Mouse (Mus musculus): ENCODE data around the gene Top3a.

Top3a gene

DNA sequence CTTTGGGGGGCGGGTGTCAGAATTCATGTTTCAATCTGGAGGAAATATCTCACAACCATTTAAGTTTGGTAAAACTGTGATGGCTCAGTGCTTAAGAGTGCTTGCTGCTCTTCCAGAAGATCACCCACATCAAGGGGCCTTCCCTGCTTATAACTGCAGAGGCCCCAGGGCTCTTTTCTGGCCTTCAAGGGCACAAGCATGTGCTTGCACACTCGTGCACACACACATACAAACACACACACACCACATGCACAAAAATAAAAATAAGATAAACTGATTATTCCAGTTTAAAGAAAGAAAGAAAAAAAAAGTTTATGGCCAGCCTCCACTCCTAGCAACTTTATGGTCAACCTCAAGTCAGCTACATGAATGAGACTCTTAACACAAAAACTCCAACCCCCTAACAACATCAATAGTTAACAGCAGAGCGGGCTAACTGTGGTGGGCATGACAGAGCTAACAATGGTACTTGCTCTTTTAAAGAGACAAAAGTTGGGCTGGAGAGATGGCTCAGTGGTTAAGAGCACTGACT, 2.9 kb downstream of the Top3a start:
- DNase-seq = no peak

DNA sequence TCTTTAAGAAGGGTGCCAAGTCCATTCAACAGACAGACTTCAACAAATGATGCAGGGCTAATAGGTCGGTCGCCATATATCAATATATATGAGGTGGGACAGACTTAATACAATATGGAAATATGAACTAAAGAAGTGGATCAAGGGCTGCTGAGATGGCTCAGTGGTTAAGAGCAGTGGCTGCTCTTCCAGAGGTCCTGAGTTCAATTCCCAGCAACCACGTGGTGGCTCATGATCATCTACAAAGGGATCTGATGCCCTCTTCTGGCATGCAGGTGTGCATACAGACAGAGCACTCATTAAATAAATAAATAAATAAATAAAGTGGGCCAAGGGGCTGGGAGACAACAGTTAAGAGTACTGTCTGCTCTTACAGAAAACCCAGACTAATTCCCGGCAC, 5.0 kb downstream of the Top3a start:
- DNase-seq = no peak

DNA sequence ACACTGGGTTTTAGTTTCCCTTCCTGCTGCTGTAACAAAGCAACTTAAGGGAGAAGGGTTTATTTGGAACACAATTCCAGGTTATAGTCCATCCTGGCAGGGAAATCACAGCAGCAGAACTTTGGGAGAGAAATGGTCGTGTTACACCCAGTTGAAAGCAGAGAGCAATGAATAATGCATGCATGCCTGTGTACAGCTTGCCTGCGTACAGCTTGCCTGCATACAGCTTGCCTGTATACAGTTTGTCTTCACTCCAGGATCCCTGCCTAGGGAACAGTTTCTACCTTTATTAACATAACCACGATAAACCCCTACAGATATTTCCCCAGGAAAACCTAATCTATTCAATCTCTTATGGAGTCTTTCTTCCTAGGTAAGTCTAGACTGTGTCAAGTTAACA, 6.4 kb downstream of the Top3a start:
- no peak for DNase-seq

DNA sequence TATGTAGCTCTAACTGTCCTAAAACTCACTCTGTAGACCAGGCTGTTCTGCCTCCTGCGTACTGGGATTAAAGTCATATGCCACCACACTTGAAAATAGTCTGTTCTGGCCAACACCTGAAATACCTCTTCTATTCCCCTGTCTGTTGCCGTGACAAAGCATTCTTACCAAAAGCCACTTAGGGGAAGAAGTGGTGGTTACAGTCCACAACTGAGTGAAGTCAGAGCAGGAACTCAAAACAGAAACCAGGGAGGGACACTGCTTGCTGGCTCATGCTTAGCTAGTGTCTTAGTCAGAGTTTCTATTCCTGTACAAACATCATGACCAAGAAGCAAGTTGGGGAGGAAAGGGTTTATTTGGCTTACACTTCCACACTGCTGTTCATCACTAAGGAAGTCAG, 7.8 kb downstream of the Top3a start:
- DNase-seq = no peak

DNA sequence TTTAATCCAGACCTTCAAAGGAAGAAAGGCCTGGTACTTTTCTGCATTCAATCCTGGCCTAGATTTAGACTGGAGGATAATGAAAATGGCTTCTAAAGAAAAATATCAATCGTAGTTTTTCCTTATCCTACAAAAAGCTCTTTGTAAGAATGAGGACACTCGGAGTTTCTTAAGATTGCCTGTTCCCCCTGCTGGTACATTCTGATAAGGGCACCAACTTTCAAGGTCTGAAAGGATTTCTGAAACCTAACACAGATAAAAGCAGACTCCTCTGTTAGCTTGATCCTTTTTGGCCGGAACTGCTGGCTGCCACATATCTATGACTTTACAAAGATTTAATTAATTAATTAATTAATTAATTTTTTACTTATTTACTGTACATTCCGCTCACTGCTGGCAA, 10.2 kb downstream of the Top3a start:
- no peak for DNase-seq

DNA sequence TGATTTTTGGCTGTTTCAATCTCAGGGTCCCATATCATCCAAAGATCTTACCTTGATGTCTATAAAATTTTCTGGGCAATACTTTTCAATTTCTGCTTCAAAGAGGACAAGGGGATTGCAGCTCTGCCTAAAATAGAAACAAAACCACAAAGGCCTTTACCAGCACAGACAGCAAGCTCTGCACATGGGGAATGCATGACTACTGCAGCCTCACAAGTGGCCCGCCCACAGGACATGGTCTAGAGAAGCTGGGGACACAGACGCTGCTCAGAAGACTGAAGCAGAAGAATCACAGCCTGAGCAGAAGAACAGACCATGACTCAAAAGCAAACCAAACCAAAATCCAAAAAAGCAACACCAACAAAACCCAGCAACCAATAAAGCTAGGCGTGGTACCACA, 15.5 kb downstream of the Top3a start:
- DNase-seq = no peak

DNA sequence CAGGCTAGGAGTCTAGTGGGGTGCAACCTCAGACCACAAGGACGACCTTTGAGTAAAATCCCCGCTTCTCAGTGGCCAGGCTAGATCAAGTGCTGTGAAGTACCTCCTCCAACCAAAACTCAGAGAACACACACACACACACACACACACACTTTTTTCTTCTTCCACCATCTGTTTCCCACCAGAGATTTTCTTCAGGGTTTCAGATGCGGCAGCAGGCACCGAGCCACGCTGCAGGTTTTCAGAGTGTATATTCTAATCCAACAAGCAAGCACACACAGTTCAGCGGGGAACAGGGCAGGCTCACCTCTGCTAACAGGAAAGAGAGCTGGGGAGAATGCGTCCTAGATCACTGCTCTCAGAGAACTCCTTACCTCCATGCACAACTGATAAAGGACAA, 21.6 kb downstream of the Top3a start:
- DNase-seq = no peak

DNA sequence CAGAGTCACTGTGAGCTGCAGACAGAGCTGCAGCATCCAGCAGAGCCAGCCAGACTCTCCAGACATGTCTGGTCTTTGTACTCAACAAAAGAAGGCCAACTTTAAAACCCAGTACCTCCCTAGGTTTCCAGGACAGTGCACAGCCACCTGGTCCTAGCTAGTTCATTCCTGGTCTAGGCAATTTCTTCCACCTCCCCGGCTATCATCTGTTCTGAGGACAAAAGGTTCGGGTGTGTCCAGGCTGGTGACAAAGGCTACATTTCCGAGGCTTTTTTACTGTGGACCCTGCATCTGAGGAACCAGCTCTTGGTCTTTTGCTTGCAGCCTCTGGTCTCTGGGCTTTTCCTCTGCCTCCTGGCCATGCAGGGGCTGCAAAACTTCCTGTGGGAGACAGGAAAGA, 36.8 kb downstream of the Top3a start:
- DNase-seq = no peak

DNA sequence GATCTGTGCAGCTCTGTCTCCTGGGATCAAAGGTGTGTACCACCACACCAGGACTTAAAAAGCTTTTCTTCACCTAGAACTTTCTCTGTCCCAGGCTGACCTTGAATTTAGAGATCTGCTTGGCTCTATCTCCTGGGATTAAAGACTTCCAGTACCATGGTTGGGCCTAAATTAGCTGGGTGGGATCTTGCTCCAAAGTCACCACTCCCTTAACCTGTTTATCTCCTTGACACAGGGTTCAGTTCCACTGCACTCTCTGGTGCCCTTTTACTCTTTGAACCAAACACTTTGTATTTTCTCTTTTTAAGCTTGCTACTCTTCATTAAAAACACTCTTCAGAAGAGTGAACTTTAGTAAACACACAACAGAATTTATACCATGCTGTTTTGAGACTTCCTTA, 39.7 kb downstream of the Top3a start:
- no peak for DNase-seq

DNA sequence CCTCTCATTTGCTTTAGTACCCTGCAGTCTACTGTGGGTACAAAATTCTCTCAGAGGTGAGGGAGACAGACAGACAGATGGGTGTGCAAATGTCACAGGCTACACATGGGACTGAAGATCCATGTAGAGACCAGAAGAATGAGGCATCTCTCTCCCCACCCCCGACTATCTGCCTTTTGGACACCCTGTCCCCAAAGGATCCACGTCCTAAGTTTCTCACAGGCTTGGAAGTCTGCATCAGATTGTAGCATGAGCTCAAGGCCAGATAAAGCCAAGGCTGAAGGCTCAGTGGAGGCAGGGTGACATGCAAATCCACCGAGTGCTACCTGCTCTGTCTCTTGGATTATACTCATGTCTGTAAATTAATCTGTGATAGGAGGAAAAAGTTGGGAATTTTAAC, 40.7 kb downstream of the Top3a start:
- DNase-seq = no peak

DNA sequence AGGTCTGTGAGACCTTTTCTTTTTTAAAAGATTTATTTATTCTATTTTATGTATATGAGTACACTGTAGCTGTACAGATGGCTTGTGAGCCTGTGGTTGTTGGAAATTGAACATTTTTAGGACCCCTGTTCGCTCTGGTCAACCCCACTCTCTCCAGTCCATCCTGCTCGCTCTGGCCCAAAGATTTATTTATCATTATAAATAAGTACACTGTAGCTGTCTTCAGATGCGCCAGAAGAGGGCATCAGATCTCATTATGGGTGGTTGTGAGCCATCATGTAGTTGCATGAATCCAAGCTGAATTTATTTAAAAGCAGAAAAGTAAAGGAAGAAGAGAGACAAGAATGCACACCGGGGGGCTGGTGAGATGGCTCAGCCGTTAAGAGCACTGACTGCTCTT, 42.0 kb downstream of the Top3a start:
- no peak for DNase-seq

DNA sequence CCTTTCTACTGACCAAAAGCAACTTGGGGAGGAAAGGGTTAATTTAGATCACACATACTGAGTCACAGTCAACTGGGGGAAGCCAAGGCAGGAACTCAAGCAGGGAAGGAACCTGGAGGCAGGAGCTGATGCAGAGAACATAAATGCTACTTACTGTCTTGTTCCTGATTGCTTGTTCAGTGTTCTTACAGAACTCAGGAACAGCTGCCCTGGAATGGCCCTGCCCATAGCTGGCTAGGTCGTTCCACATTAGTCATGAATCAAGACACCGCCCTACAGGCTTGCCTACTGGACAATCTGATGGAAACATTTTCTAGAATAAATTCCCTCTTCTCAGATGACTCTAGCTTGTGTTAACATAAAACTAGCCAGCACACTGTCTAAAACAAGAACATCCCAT, 43.0 kb downstream of the Top3a start:
- no peak for DNase-seq

DNA sequence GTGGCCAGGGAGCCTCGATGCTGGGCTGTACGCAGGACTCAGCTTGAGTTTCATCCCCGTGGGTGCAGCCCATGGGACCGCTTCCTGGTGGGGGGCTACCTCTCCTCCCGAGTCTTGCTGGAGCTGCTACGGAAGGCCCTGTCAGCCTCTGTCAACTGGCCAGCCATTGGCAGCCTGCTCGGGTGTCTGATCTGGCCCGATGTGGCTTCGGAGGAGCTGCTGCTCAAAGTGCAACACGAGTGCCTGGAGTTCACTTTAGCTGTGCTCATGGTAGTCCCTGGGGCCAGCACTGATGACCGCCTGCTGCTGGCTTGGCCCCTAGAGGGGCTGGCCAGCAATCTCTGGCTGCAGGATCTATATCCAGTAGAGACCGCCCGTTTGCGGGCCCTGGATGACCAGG, 45.9 kb downstream of the Top3a start:
- no peak for DNase-seq

DNA sequence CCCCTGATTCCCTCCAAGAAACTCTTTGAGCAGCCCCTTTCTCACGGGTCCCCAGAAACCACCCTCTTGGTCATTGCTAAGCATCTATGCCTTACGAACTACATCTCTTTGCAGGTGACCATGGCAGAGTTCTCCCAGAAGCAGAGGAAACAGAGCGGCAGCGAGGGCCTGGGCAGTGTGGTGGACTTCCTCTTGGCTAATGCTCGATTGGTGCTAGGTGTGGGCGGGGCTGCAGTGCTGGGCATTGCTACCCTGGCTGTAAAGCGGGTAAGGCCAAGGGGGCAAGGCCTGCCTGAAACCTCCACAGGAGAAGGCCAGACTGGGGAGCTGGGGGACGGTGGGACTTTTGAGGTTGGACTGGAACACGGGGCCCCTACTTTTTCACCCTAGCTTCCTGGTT, 47.0 kb downstream of the Top3a start:
- DNase-seq = no peak

DNA sequence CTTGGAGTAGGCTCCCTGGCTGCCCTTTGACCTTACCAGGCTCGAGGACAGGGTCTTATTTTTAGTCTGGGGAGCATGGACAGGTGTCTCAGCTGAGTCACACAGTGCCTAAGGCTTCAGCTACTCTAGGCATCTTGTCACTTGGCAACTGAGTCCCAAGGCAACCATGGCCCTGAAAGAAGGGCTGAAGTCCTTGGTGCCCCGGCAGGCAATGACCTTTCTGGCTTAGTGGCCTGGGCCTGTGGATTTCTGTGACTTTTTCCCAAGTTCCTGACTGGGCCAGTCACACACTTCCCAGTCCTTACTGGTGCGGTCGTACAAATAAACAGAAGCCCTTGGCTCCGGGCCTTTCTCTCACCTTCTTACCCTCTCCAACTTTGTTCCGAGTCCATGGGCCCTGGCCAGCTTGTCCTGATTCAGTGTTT, 47.9 kb downstream of the Top3a start:
- peak; percentile 53 for DNase-seq

DNA sequence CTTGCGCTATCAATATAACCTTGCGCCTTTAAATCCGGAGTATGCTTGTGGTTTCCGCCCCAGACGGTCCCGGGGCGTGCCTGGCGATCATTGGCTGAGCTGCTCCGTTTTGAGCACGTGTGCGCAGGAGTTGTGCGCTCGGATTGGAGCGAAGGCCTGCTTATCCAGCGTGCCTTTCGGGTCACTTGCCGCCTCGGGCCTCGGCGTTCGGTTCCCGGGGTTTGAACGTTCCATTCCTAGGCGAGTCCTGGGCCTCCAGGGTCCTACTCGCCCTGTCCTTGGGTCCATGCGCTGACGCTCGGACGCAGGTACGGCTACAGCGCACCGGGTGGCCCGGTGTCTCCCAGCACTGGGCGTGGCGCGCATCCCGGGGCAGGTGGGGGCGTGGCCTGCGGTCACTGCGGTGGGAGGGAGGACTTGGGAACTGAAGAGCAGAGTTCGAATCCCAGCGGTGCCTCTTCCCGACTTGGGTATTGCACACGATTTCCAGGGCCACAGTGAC, 48.9 kb downstream of the Top3a start, which contains the start of gene Mief2:
Gene Mief2 (plus strand): TSS at position 139 of the 502 bp plus-strand sequence.
- DNase-seq = peak; percentile 95

DNA sequence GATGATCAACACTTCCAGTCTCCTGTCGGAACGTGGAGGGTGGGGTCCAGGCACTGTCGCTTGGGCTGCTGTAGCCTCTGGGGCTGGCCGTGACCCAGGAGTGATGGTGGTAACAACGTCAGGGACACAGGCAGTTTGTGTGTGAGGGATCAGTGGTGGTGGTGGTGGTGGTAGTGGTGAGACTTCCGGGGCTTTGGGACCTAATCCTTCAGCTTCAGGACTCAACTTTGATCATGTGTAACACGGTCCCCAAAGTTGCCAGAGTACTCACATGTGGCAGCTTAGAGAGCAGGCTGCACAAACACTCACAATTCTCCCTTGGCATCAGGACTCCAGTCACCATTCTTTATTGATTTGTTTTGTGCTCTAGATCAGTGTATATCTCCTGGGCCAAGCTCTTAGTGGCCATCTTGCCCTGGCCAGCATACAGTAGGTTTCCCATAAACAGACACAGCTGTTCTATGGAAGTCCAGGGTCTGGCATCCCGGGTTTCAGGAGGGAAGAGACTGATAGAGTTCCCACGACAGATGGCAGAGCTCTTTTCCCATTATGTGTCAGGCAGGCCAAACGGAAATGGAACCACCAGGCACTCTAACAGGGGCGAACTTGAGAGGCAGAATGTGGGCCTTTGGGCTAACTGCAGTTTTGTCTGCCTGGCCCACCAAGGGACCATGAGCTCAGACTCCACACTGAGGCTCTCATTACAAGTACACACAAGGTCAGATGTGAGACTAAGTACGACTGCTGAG, 49.6 kb downstream of the Top3a start:
- DNase-seq = no peak

DNA sequence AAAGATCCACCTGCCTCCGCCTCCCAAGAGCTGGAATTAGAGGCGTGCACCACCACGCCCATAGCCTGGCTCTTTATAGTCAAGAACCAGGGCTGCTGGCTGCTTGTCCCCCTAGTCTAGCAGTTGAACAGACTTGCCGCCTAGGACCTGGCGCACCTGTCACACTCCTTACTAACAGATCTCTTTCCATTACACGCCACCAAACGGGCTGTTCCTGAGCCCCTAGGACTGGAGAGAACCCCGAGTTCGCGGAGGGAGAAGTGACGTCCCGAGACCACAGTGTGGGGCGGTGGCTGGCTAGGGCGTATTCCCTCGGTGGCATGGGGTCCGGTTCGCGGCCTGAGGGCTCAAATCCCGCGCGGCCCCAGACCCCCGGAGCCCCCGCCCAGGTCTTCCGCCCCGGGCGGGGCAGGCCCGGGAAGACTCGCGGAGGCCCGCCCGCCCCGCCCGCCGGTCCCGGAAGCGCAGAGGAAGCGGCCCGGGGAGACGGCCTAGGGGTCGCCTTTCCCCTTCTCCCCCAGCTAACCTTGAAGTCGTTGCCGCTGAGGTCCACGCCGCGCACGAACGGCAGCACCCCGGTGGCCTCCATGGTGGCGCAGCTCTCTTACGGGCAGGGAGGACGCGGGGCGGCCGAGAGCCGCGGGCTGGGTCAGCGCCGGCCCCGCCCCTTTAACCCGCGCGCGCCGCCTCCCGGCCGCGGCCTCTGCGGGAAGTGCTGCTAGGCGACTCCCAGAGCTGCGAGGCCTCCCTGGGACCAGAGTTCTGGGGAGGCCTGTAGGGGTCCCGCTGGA, 50.4 kb downstream of the Top3a start, which contains the start of gene Flii:
Gene Flii (minus strand): TSS at position 663 of the 791 bp plus-strand sequence.
- peak; percentile 81 for DNase-seq

DNA sequence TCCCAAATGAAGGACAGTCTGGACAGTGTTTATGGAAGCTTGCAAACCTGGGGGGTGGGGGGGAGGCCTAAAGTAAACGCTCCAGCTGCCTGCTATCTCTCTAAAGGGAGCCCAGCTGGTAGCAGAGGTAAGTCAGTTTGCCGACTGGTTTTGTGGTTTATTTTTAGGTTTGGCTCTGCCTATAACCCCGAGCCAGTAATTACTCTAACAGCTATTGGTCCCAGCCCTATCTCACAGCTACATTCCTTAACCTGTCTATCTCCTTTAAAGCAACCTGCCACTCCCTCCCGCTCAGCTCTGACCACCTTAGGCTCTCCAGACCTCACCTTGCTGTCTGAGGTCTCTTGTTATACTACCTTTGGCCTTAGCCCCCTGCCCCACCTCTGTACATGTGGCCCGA, 57.9 kb downstream of the Top3a start:
- DNase-seq = no peak

DNA sequence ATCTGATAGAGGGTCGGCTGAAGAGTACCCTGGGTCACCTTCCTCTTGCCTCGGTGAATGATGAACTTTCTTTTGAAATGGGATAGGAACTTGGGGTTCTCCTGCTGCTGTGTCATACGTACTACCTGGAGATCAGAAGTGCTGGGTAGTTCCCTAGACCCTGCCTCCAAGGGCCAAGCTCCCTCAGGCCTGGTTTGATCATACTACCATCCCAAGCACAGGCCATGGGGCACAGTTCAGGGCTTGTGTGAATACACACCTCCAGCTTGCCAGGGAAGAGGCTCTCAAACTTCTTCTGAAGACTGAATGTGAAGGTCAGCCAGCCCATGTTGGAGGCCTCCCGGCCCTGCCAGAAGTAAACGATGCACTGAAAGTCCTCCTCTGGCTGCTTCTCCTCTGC, 61.3 kb downstream of the Top3a start:
- DNase-seq = peak; percentile 1

DNA sequence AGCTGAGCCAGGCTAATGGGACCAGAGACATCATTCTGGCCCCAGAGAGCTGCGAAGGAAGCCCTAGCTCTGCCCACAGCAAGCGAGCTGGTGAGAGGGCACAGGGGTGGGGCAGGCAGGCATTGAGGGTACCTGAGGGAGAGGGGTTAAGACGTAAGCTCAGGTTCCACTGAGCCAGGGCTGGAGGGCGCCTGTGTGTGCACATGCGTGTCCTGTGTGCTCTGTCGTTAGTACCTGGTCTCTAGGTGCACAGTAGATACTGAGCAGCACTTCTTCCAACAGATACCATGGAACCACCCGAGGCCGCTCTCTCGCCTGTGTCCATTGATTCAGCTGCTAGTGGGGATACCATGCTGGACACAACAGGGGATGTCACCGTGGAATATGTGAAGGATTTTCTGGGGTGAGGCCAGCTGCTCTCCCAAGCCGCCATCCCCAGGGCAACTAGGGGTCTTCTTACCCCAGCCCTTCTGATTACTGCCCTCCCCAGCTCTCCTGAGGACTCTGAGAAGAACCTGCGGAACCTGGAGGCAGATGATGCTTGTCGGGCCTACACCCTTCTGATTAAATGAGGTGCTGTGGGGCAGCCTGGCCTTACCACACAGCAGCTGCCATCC, 64.4 kb downstream of the Top3a start:
- peak; percentile 6 for DNase-seq

DNA sequence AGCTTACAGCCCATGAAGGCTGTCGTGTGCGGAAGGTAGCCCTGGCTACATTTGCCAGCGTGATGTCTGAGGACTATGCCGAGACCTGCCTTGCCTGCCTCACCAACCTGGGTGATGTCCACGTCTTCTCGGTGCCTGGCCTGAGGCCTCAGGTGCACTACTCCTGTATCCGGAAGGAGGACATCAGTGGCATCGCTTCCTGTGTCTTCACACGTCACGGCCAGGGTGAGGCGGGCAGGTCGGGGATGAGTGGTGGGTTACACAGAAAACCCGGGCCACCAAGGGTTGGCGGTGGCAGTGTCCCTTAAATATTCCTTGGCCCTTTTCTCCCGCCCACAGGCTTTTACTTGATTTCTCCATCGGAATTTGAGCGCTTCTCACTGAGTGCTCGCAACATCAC, 65.1 kb downstream of the Top3a start:
- DNase-seq = peak; percentile 15

DNA sequence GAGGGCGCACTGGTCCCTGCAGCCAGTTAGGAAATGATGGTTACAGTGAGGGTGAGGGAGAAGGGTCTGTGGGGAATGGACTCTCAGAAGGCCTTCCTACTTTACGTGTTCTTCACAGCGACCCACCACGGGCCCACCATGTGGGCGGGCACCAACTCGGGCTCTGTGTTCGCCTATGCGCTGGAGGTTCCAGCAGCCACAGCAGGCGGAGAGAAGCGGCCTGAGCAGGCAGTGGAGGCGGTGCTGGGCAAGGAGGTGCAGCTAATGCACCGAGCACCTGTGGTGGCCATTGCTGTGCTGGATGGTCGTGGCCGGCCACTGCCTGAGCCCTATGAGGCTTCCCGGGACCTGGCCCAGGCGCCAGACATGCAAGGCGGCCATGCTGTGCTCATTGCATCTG, 65.9 kb downstream of the Top3a start:
- DNase-seq = peak; percentile 9
